Mouse (Mus musculus) heart, adult 11 months (tissue): ENCODE measurements around the gene Cldn6.

Experiments
- DNase-seq: peaks from one replicate; pipeline ENCODE4 v3.0.0; 2022

Cldn6 gene

GRCm38 (mm10) chr17:23675564-23676281 lies 3.3 kb upstream of the Cldn6 start:
- DNase-seq: peak; percentile 97

- DNase-seq: peak; percentile 97
These were observed 2.5 kb upstream of the Cldn6 start for GRCm38 (mm10) chr17:23676473-23677031.

- peak; percentile 99 for DNase-seq
These were observed 1.8 kb upstream of the Cldn6 start, which contains the start of gene Tnfrsf12a for GRCm38 (mm10) chr17:23677236-23677679. Tnfrsf12a (minus strand) TSS chr17:23677468.

GRCm38 (mm10) chr17:23680336-23680735 lies 1.3 kb downstream of the Cldn6 start:
- peak; percentile 79 for DNase-seq

- peak; percentile 88 for DNase-seq
These were observed 2.0 kb downstream of the Cldn6 start for GRCm38 (mm10) chr17:23681086-23681485.

GRCm38 (mm10) chr17:23682092-23682491 lies 3.0 kb downstream of the Cldn6 start:
- no peak for DNase-seq

- no peak for DNase-seq
These were observed 3.5 kb downstream of the Cldn6 start for GRCm38 (mm10) chr17:23682530-23682929.

- DNase-seq: no peak
These were observed 4.2 kb downstream of the Cldn6 start for GRCm38 (mm10) chr17:23683226-23683625.

- DNase-seq: no peak
These were observed 5.0 kb downstream of the Cldn6 start, which contains the start of gene Cldn9 for GRCm38 (mm10) chr17:23683856-23684672. Cldn9 (minus strand) TSS chr17:23684026.

- no peak for DNase-seq
These were observed 15.4 kb downstream of the Cldn6 start for GRCm38 (mm10) chr17:23694491-23694890.

- no peak for DNase-seq
These were observed 16.8 kb downstream of the Cldn6 start for GRCm38 (mm10) chr17:23695801-23696200.

- peak; percentile 95 for DNase-seq
These were observed 20.4 kb downstream of the Cldn6 start for GRCm38 (mm10) chr17:23699131-23700077.

GRCm38 (mm10) chr17:23700079-23700478 lies 21.0 kb downstream of the Cldn6 start:
- DNase-seq: peak; percentile 100

GRCm38 (mm10) chr17:23703301-23703700 lies 24.3 kb downstream of the Cldn6 start:
- no peak for DNase-seq

GRCm38 (mm10) chr17:23704741-23705140 lies 25.7 kb downstream of the Cldn6 start:
- DNase-seq: no peak

GRCm38 (mm10) chr17:23705525-23706104 lies 26.6 kb downstream of the Cldn6 start:
- no peak for DNase-seq

GRCm38 (mm10) chr17:23706212-23706611 lies 27.2 kb downstream of the Cldn6 start:
- DNase-seq: peak; percentile 94

GRCm38 (mm10) chr17:23717003-23717402 lies 38.0 kb downstream of the Cldn6 start:
- DNase-seq: no peak

GRCm38 (mm10) chr17:23719455-23719854 lies 40.4 kb downstream of the Cldn6 start:
- DNase-seq: no peak

- no peak for DNase-seq
These were observed 42.8 kb downstream of the Cldn6 start for GRCm38 (mm10) chr17:23721886-23722285.

- no peak for DNase-seq
These were observed 43.5 kb downstream of the Cldn6 start, which contains the start of gene 1520401A03Rik for GRCm38 (mm10) chr17:23722376-23723125. 1520401A03Rik (minus strand) TSS chr17:23722783.
